Mouse (Mus musculus): ENCODE results near the gene Usp3. TPM values are rescaled to one million over a fixed set of nuclear protein-coding genes. Genes with fewer than 3 reads are reported as not detected.

Usp3 gene
- polyA plus RNA-seq, 1 experiment: 70.5 TPM

DNA sequence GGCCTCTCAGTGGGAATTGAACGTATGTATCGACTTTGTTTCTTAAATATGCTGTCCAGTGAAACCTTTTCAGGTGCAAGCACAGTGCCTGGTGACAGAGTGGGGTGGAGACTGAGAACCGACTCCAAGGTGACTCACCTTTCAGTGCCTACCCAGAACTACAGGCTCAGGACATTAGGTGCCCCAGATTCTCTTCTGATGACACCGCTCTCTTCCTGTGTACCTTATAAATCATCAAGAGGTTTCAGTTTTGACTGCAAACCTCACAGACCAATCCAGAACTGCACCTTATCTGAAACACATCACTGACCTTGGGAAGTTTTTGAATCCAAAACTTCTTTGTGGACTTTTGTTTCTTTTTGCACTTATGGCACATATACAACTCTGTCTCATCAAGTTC is 72.6 kb downstream of the Usp3 start:
- H3K4me3 ChIP-seq (ENCODE audit: control insufficient read depth, insufficient read depth, low read length): no peak overlapping the region
- H3K27ac ChIP-seq (ENCODE audit: control insufficient read depth, insufficient read depth, low read length): no peak overlapping the region
- TF ChIP-seq CTCF (IDR thresholded peaks at IDR 0.05; ENCODE audit: borderline replicate concordance, control insufficient read depth, extremely low read depth, insufficient read depth, low read length, poor library complexity) (no peak), POLR2A (IDR thresholded peaks at IDR 0.05; ENCODE audit: control insufficient read depth, extremely low read depth, insufficient read depth, low read length, poor library complexity) (no peak)
- WGBS: 92% methylated on average over 4 of the region's 4 CpGs
- DNase-seq: no peak
- no peaks in the 10 kb centered on the region for H3K27me3 ChIP-seq (ENCODE audit: control insufficient read depth, insufficient read depth, low read length)
- H3K4me1 ChIP-seq (replicated peaks; ENCODE audit: control insufficient read depth, insufficient read depth, low read length): no peaks in the 10 kb centered on the region
- H3K36me3 ChIP-seq (ENCODE audit: control insufficient read depth, insufficient read depth, low read length): peaks cover 85% of the 10 kb centered on the region

DNA sequence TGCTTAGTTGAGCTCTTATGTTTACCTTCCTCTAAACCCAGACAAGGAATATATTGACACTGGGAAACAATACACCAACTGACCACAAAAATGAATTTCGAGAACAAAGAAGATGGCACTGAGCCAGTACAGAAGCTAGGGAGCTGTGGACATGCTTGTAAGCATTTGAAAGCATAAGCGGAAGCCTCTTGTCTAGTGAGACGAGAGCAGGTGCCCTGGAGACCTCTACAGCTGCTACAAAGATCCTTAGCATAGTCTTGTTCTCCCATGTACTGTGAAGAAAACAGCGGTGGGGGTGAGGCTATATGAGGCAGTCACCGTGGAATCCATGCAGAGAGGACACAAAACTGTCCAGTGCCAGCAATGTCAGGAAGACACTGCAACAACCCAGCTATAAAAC is 74.0 kb downstream of the Usp3 start:
- Histone ChIP-seq H3K27me3 (ENCODE audit: control insufficient read depth, insufficient read depth, low read length) (no peaks in the 10 kb centered on the region), H3K36me3 (ENCODE audit: control insufficient read depth, insufficient read depth, low read length) (peaks cover 73% of the 10 kb centered on the region), H3K4me1 (replicated peaks; ENCODE audit: control insufficient read depth, insufficient read depth, low read length) (peaks cover 6% of the 10 kb centered on the region), H3K27ac (ENCODE audit: control insufficient read depth, insufficient read depth, low read length) (no peak overlapping the region), H3K4me3 (ENCODE audit: control insufficient read depth, insufficient read depth, low read length) (no peak overlapping the region)
- DNase-seq: no peak
- WGBS: 82% methylated on average over 5 of the region's 5 CpGs
- TF ChIP-seq CTCF (IDR thresholded peaks at IDR 0.05; ENCODE audit: borderline replicate concordance, control insufficient read depth, extremely low read depth, insufficient read depth, low read length, poor library complexity): no peak
- TF ChIP-seq POLR2A (IDR thresholded peaks at IDR 0.05; ENCODE audit: control insufficient read depth, extremely low read depth, insufficient read depth, low read length, poor library complexity): no peak

DNA sequence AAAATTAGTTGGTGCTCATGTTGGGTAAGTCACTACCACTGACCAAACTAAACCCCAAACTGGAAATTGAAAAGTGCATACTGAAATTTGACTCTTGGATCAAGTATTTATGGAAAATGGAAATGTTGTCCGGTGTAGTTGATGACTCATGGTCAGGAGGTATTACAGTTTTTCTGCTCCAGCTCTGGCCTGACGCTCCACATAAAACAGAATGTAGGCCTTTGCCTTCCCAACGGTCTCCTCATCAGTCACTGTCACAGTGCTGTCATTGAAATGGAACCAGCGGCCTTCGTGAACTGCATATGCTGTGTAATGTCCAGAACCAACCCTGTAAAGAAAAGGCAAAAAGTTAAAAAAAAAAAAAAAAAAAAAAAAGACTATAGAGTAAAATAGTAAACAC is 74.7 kb downstream of the Usp3 start:
- DNase-seq: no peak
- TF ChIP-seq POLR2A (IDR thresholded peaks at IDR 0.05; ENCODE audit: control insufficient read depth, extremely low read depth, insufficient read depth, low read length, poor library complexity): no peak
- TF ChIP-seq CTCF (IDR thresholded peaks at IDR 0.05; ENCODE audit: borderline replicate concordance, control insufficient read depth, extremely low read depth, insufficient read depth, low read length, poor library complexity): no peak
- H3K27me3 ChIP-seq (ENCODE audit: control insufficient read depth, insufficient read depth, low read length): no peaks in the 10 kb centered on the region
- H3K4me3 ChIP-seq (ENCODE audit: control insufficient read depth, insufficient read depth, low read length): no peak overlapping the region
- WGBS: 97% methylated on average over 5 of the region's 5 CpGs
- H3K27ac ChIP-seq (ENCODE audit: control insufficient read depth, insufficient read depth, low read length): no peak overlapping the region
- peaks cover 12% of the 10 kb centered on the region for H3K4me1 ChIP-seq (replicated peaks; ENCODE audit: control insufficient read depth, insufficient read depth, low read length)
- H3K36me3 ChIP-seq (ENCODE audit: control insufficient read depth, insufficient read depth, low read length): peaks cover 67% of the 10 kb centered on the region

DNA sequence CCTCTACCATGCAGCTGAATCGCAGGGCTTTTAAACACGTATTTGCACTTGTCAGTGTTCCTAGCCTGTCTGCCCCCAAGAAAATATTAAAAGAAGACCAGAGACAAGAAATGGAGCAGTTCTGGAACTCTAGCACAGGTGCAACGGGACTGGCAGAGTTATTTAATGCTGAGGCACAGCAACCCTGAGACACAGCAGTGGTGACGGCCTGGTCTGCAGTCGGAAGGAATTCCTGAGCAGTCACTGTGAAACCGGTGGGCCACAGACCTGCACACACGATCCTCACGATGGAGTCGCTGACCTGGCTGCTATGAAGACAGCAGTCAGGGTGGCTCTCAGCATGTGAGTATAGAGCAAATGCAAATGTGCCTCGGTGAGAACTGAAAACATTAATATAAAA is 75.2 kb downstream of the Usp3 start:
- H3K27ac ChIP-seq (ENCODE audit: control insufficient read depth, insufficient read depth, low read length): no peak overlapping the region
- H3K4me1 ChIP-seq (replicated peaks; ENCODE audit: control insufficient read depth, insufficient read depth, low read length): peaks cover 14% of the 10 kb centered on the region
- DNase-seq: no peak
- H3K4me3 ChIP-seq (ENCODE audit: control insufficient read depth, insufficient read depth, low read length): no peak overlapping the region
- TF ChIP-seq POLR2A (IDR thresholded peaks at IDR 0.05; ENCODE audit: control insufficient read depth, extremely low read depth, insufficient read depth, low read length, poor library complexity): no peak
- no peak for TF ChIP-seq CTCF (IDR thresholded peaks at IDR 0.05; ENCODE audit: borderline replicate concordance, control insufficient read depth, extremely low read depth, insufficient read depth, low read length, poor library complexity)
- H3K27me3 ChIP-seq (ENCODE audit: control insufficient read depth, insufficient read depth, low read length): no peaks in the 10 kb centered on the region
- WGBS: 96% methylated on average over 10 of the region's 10 CpGs
- peaks cover 65% of the 10 kb centered on the region for H3K36me3 ChIP-seq (ENCODE audit: control insufficient read depth, insufficient read depth, low read length)

DNA sequence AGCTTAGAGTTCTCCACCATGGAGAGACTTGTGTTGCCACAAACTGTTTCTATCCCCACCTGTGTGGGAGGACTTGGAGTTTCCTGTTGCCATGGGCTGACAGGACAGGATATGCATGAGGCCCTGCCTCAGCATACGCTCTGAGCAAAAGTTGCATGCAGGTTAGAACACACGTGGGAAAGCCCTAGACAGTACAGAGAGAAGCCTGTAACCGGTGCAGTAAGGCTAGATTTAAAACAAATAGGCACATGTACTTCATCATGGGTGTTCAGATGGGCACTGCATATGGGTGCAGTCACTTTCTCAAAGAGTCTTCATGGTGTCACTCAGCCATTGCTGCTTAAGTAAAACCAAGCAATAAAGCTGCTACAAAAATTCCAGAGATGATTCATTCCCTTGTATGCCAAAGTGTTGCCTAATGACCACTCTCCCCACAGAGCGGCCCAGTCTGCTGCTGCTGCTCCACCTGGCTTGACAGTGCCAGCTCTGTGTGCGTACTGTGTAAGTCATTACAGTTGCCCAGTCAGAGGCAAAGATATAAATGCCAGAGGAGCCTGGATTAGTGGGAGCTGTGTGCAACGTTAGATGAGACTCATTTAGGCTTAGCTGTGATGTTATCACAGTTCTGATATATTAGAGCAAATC is 76.5 kb downstream of the Usp3 start:
- no peak for TF ChIP-seq POLR2A (IDR thresholded peaks at IDR 0.05; ENCODE audit: control insufficient read depth, extremely low read depth, insufficient read depth, low read length, poor library complexity)
- no peaks in the 10 kb centered on the region for H3K27me3 ChIP-seq (ENCODE audit: control insufficient read depth, insufficient read depth, low read length)
- H3K4me1 ChIP-seq (replicated peaks; ENCODE audit: control insufficient read depth, insufficient read depth, low read length): peaks cover 18% of the 10 kb centered on the region
- 77% methylated on average over 6 of the region's 6 CpGs for WGBS
- H3K4me3 ChIP-seq (ENCODE audit: control insufficient read depth, insufficient read depth, low read length): no peak overlapping the region
- DNase-seq: no peak
- H3K27ac ChIP-seq (ENCODE audit: control insufficient read depth, insufficient read depth, low read length): no peak overlapping the region
- H3K36me3 ChIP-seq (ENCODE audit: control insufficient read depth, insufficient read depth, low read length): peaks cover 58% of the 10 kb centered on the region

DNA sequence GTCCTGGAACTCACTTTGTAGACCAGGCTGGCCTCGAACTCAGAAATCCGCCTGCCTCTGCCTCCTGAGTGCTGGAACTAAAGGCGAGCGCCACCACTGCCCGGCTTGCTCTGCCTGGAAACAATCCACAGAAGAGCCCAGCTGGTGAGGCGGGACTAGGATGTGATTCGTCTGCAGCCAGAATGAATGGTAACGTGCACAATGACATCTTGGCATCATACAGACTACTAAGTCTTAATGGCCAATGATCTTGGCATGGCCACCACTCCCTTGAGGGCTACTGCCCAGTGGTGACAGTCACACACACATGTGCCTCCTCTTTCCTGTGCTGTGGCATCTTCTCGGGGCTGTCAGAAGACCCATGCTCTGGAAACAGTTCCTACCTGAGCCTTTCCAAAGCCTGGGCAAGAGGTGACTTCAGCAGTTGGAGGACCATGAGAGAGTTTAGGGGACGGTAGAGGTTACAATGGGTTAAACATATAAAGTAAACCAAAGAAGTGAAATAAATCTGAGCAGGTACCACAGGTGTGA is 77.2 kb downstream of the Usp3 start:
- TF ChIP-seq POLR2A (IDR thresholded peaks at IDR 0.05; ENCODE audit: control insufficient read depth, extremely low read depth, insufficient read depth, low read length, poor library complexity) (no peak), CTCF (IDR thresholded peaks at IDR 0.05; ENCODE audit: borderline replicate concordance, control insufficient read depth, extremely low read depth, insufficient read depth, low read length, poor library complexity) (no peak)
- Histone ChIP-seq H3K27me3 (ENCODE audit: control insufficient read depth, insufficient read depth, low read length) (no peaks in the 10 kb centered on the region), H3K27ac (ENCODE audit: control insufficient read depth, insufficient read depth, low read length) (no peak overlapping the region), H3K4me1 (replicated peaks; ENCODE audit: control insufficient read depth, insufficient read depth, low read length) (peaks cover 20% of the 10 kb centered on the region), H3K36me3 (ENCODE audit: control insufficient read depth, insufficient read depth, low read length) (peaks cover 51% of the 10 kb centered on the region), H3K4me3 (ENCODE audit: control insufficient read depth, insufficient read depth, low read length) (no peak overlapping the region)
- 95% methylated on average over 10 of the region's 10 CpGs for WGBS
- DNase-seq: no peak

DNA sequence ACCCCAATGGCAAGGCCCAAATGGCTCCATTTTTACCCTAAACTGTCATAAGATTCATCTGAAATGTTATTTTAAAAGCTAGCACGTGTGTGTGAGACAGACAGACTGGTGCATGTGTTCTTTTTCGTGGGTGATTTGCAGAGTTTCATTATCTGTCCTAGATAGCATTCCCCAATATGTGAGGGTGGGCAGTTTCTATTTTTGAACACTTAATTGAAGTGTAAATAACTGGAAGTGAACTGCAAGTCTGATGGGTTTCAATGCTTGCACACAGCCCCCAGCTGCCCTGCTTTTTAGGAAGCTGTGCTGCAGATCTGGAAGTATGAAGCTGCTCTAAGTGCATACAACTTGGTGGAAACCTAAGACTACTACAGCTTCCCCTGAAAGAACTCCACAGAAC is 77.8 kb downstream of the Usp3 start:
- no peak for DNase-seq
- peaks cover 45% of the 10 kb centered on the region for H3K36me3 ChIP-seq (ENCODE audit: control insufficient read depth, insufficient read depth, low read length)
- H3K4me1 ChIP-seq (replicated peaks; ENCODE audit: control insufficient read depth, insufficient read depth, low read length): peaks cover 26% of the 10 kb centered on the region
- H3K27ac ChIP-seq (ENCODE audit: control insufficient read depth, insufficient read depth, low read length): no peak overlapping the region
- H3K27me3 ChIP-seq (ENCODE audit: control insufficient read depth, insufficient read depth, low read length): no peaks in the 10 kb centered on the region
- TF ChIP-seq POLR2A (IDR thresholded peaks at IDR 0.05; ENCODE audit: control insufficient read depth, extremely low read depth, insufficient read depth, low read length, poor library complexity) (no peak), CTCF (IDR thresholded peaks at IDR 0.05; ENCODE audit: borderline replicate concordance, control insufficient read depth, extremely low read depth, insufficient read depth, low read length, poor library complexity) (no peak)
- no peak overlapping the region for H3K4me3 ChIP-seq (ENCODE audit: control insufficient read depth, insufficient read depth, low read length)
- 94% methylated on average over 2 of the region's 2 CpGs for WGBS
